Mouse (Mus musculus): Measurements from ENCODE around the gene Ccdc86. TPM values are rescaled to one million over a fixed set of nuclear protein-coding genes. Genes with fewer than 3 reads are reported as not detected.
A peak's percentile ranks its signal among the peaks of the same experiment; 100 is the strongest.

Gene Ccdc86
- polyA plus RNA-seq, 1 experiment from 2014 or later = 39.2 TPM

- H3K27ac ChIP-seq (replicated peaks) = no peak overlapping the region
- no peaks in the 10 kb centered on the region for H3K4me1 ChIP-seq
- peaks cover 7% of the 10 kb centered on the region; the same call in 1 of the 2 replicates for H3K9me3 ChIP-seq (replicated peaks)
- no peaks in the 10 kb centered on the region for H3K36me3 ChIP-seq
- DNase-seq (ENCODE audit: low spot score) = no peak
- no peaks in the 10 kb centered on the region for H3K27me3 ChIP-seq (ENCODE audit: low read depth, poor library complexity, severe bottlenecking)
- WGBS = 68% methylated on average over 2 of the region's 2 CpGs
- no peak overlapping the region for H3K4me3 ChIP-seq
Observed at GRCm38 (mm10) chr19:10973187-10973586, 24.1 kb upstream of the Ccdc86 start.

GRCm38 (mm10) chr19:10972660-10973059 lies 23.6 kb upstream of the Ccdc86 start:
- DNase-seq (ENCODE audit: low spot score) = no peak
- no peak overlapping the region for H3K27ac ChIP-seq (replicated peaks)
- no peaks in the 10 kb centered on the region for H3K4me1 ChIP-seq
- no peak overlapping the region for H3K4me3 ChIP-seq
- peaks cover 7% of the 10 kb centered on the region; the same call in 1 of the 2 replicates for H3K9me3 ChIP-seq (replicated peaks)
- H3K36me3 ChIP-seq = no peaks in the 10 kb centered on the region
- no peaks in the 10 kb centered on the region for H3K27me3 ChIP-seq (ENCODE audit: low read depth, poor library complexity, severe bottlenecking)
- 24% methylated on average over 3 of the region's 3 CpGs for WGBS

GRCm38 (mm10) chr19:10970457-10970856 lies 21.4 kb upstream of the Ccdc86 start:
- H3K36me3 ChIP-seq = no peaks in the 10 kb centered on the region
- H3K27me3 ChIP-seq (ENCODE audit: low read depth, poor library complexity, severe bottlenecking) = no peaks in the 10 kb centered on the region
- H3K9me3 ChIP-seq (replicated peaks) = peaks cover 7% of the 10 kb centered on the region; the same call in 1 of the 2 replicates
- H3K4me3 ChIP-seq = no peak overlapping the region
- 84% methylated on average over 3 of the region's 3 CpGs for WGBS
- DNase-seq (ENCODE audit: low spot score) = no peak
- no peaks in the 10 kb centered on the region for H3K4me1 ChIP-seq
- H3K27ac ChIP-seq (replicated peaks) = no peak overlapping the region

- H3K27ac ChIP-seq (replicated peaks) = no peak overlapping the region
- no peak overlapping the region for H3K4me3 ChIP-seq
- 94% methylated on average over 7 of the region's 7 CpGs for WGBS
- no peaks in the 10 kb centered on the region for H3K36me3 ChIP-seq
- no peaks in the 10 kb centered on the region for H3K27me3 ChIP-seq (ENCODE audit: low read depth, poor library complexity, severe bottlenecking)
- DNase-seq (ENCODE audit: low spot score) = no peak
- H3K4me1 ChIP-seq = no peaks in the 10 kb centered on the region
- H3K9me3 ChIP-seq (replicated peaks) = peaks cover 7% of the 10 kb centered on the region; the same call in 1 of the 2 replicates
Observed at GRCm38 (mm10) chr19:10968578-10968977, 19.5 kb upstream of the Ccdc86 start.

GRCm38 (mm10) chr19:10965721-10966120 lies 16.7 kb upstream of the Ccdc86 start:
- Histone ChIP-seq H3K9me3 (replicated peaks) (no peaks in the 10 kb centered on the region), H3K27me3 (ENCODE audit: low read depth, poor library complexity, severe bottlenecking) (no peaks in the 10 kb centered on the region), H3K36me3 (no peaks in the 10 kb centered on the region), H3K27ac (replicated peaks) (no peak overlapping the region), H3K4me1 (no peaks in the 10 kb centered on the region), H3K4me3 (no peak overlapping the region)
- no peak for DNase-seq (ENCODE audit: low spot score)
- 86% methylated on average over 7 of the region's 7 CpGs for WGBS

- no peak overlapping the region for H3K4me3 ChIP-seq
- H3K27me3 ChIP-seq (ENCODE audit: low read depth, poor library complexity, severe bottlenecking) = no peaks in the 10 kb centered on the region
- no peak overlapping the region for H3K27ac ChIP-seq (replicated peaks)
- no peak for DNase-seq (ENCODE audit: low spot score)
- no peaks in the 10 kb centered on the region for H3K9me3 ChIP-seq (replicated peaks)
- 52% methylated on average over 12 of the region's 12 CpGs for WGBS
- no peaks in the 10 kb centered on the region for H3K36me3 ChIP-seq
- H3K4me1 ChIP-seq = peaks cover 5% of the 10 kb centered on the region
Observed at GRCm38 (mm10) chr19:10959978-10960346, 10.9 kb upstream of the Ccdc86 start.

- 39% methylated on average over 11 of the region's 11 CpGs for WGBS
- Histone ChIP-seq H3K27me3 (ENCODE audit: low read depth, poor library complexity, severe bottlenecking) (no peaks in the 10 kb centered on the region), H3K4me3 (no peak overlapping the region), H3K27ac (replicated peaks) (no peak overlapping the region), H3K36me3 (no peaks in the 10 kb centered on the region), H3K4me1 (peaks cover 5% of the 10 kb centered on the region), H3K9me3 (replicated peaks) (no peaks in the 10 kb centered on the region)
- DNase-seq (ENCODE audit: low spot score) = peak; percentile 36
Observed at GRCm38 (mm10) chr19:10959085-10959977, 10.3 kb upstream of the Ccdc86 start.

GRCm38 (mm10) chr19:10952021-10952939 lies 3.2 kb upstream of the Ccdc86 start:
- Histone ChIP-seq H3K4me3 (no peak overlapping the region), H3K27ac (replicated peaks) (0 out of 2 replicates have a peak overlapping the region, but pooled peaks have one; percentile 0), H3K4me1 (peaks cover 41% of the 10 kb centered on the region), H3K9me3 (replicated peaks) (no peaks in the 10 kb centered on the region), H3K27me3 (ENCODE audit: low read depth, poor library complexity, severe bottlenecking) (no peaks in the 10 kb centered on the region), H3K36me3 (no peaks in the 10 kb centered on the region)
- DNase-seq (ENCODE audit: low spot score) = peak; percentile 40
- whole genome bisulfite sequencing = 73% methylated on average over 11 of the region's 11 CpGs

- Histone ChIP-seq H3K27me3 (ENCODE audit: low read depth, poor library complexity, severe bottlenecking) (no peaks in the 10 kb centered on the region), H3K36me3 (peaks cover 26% of the 10 kb centered on the region), H3K27ac (replicated peaks) (peak overlapping the region; percentile 80), H3K4me3 (peak overlapping the region; percentile 82), H3K9me3 (replicated peaks) (no peaks in the 10 kb centered on the region), H3K4me1 (peaks cover 52% of the 10 kb centered on the region)
- DNase-seq (ENCODE audit: low spot score) = no peak
- 32% methylated on average over 9 of the region's 9 CpGs for WGBS
Observed at GRCm38 (mm10) chr19:10949558-10949957, 492 bp upstream of the Ccdc86 start.

GRCm38 (mm10) chr19:10948416-10948815 lies 650 bp downstream of the Ccdc86 start:
- Histone ChIP-seq H3K4me3 (peak overlapping the region; percentile 82), H3K27ac (replicated peaks) (peak overlapping the region; percentile 80), H3K4me1 (peaks cover 52% of the 10 kb centered on the region), H3K36me3 (peaks cover 38% of the 10 kb centered on the region), H3K9me3 (replicated peaks) (no peaks in the 10 kb centered on the region), H3K27me3 (ENCODE audit: low read depth, poor library complexity, severe bottlenecking) (no peaks in the 10 kb centered on the region)
- no peak for DNase-seq (ENCODE audit: low spot score)
- WGBS = 2% methylated on average over 20 of the region's 20 CpGs

GRCm38 (mm10) chr19:10947219-10947618 lies 1.8 kb downstream of the Ccdc86 start:
- WGBS = 89% methylated on average over 5 of the region's 5 CpGs
- no peaks in the 10 kb centered on the region for H3K9me3 ChIP-seq (replicated peaks)
- H3K4me3 ChIP-seq = peak overlapping the region; percentile 82

GRCm38 (mm10) chr19:10946506-10946905 lies 2.6 kb downstream of the Ccdc86 start:
- H3K9me3 ChIP-seq (replicated peaks) = no peaks in the 10 kb centered on the region
- H3K4me3 ChIP-seq = peak overlapping the region; percentile 82
- no peak for DNase-seq (ENCODE audit: low spot score)
- WGBS = 94% methylated on average over 3 of the region's 3 CpGs
- peaks cover 9% of the 10 kb centered on the region; the same call in 1 of the 2 replicates for H3K27me3 ChIP-seq (ENCODE audit: low read depth, poor library complexity, severe bottlenecking)
- H3K4me1 ChIP-seq = peaks cover 39% of the 10 kb centered on the region
- H3K27ac ChIP-seq (replicated peaks) = no peak overlapping the region
- peaks cover 57% of the 10 kb centered on the region for H3K36me3 ChIP-seq

More at GRCm38 (mm10) chr19:10947219-10947618, 1.8 kb downstream of the Ccdc86 start:
- Histone ChIP-seq H3K36me3 (peaks cover 50% of the 10 kb centered on the region), H3K27ac (replicated peaks) (no peak overlapping the region), H3K27me3 (ENCODE audit: low read depth, poor library complexity, severe bottlenecking) (peaks cover 2% of the 10 kb centered on the region; the same call in 1 of the 2 replicates), H3K4me1 (peaks cover 44% of the 10 kb centered on the region)
- DNase-seq (ENCODE audit: low spot score) = no peak
